Mouse (Mus musculus) CH12.LX (cell line): ENCODE measurements around the gene Haus3.

Source experiments
- CHD1 ChIP-seq: IDR thresholded peaks from 2 replicates; pipeline ENCODE4 v1.6.1; 2012; ENCODE audit warnings: low read depth, low read length, improper control_type of control experiment, inconsistent platforms
- CHD2 ChIP-seq: IDR thresholded peaks from 2 replicates; pipeline ENCODE4 v1.6.1; 2011; ENCODE audit warnings: low read length, improper control_type of control experiment
- CTCF ChIP-seq, 2 experiments: IDR thresholded peaks in 1 of 2; conservative IDR thresholded peaks in 1 of 2; 2 replicates each; pipeline ENCODE4 v1.5.1; 2011 to 2012; ENCODE audit warnings: low read depth in 2 of 2, low read length in 2 of 2, improper control_type of control experiment in 1 of 2, inconsistent platforms in 1 of 2, mild to moderate bottlenecking in 1 of 2, moderate library complexity in 1 of 2
- E2F4 ChIP-seq: IDR thresholded peaks from 2 replicates; pipeline ENCODE4 v1.6.1; 2011; ENCODE audit warnings: low read depth, low read length, improper control_type of control experiment; ENCODE audit not compliant: insufficient replicate concordance
- ELF1 ChIP-seq: IDR thresholded peaks from 2 replicates; pipeline ENCODE4 v1.6.1; 2014; ENCODE audit warnings: low read depth, mild to moderate bottlenecking, inconsistent platforms, low read length, improper control_type of control experiment
- KAT2A ChIP-seq: IDR thresholded peaks from 2 replicates; pipeline ENCODE4 v1.6.1; 2012; ENCODE audit warnings: low read length, improper control_type of control experiment, inconsistent platforms; ENCODE audit not compliant: insufficient replicate concordance
- MAX ChIP-seq: IDR thresholded peaks from 2 replicates; pipeline ENCODE4 v1.6.1; 2011; ENCODE audit warnings: low read length, improper control_type of control experiment
- MYC ChIP-seq: IDR thresholded peaks from 2 replicates; pipeline ENCODE4 v1.6.1; 2011; ENCODE audit warnings: low read depth, mild to moderate bottlenecking, improper control_type of control experiment, low read length
- POLR2A ChIP-seq: IDR thresholded peaks from 2 replicates; pipeline ENCODE4 v1.6.1; 2011; ENCODE audit warnings: low read depth, mild to moderate bottlenecking, improper control_type of control experiment, low read length
- RAD21 ChIP-seq: IDR thresholded peaks from 2 replicates; pipeline ENCODE4 v1.6.1; 2011; ENCODE audit warnings: low read depth, mild to moderate bottlenecking, low read length, improper control_type of control experiment, moderate library complexity
- TBP ChIP-seq: conservative IDR thresholded peaks from 2 replicates; pipeline ENCODE4 v1.6.1; 2011; ENCODE audit warnings: low read depth, low read length, improper control_type of control experiment
- ZKSCAN1 ChIP-seq: IDR thresholded peaks from 2 replicates; pipeline ENCODE4 v1.6.1; 2012; ENCODE audit warnings: low read depth, inconsistent platforms, low read length, improper control_type of control experiment, borderline replicate concordance

GRCm38 (mm10) chr5:34124131-34124530 is 45.2 kb downstream of the Haus3 start:
- TF ChIP-seq CHD1 (no peak), ELF1 (no peak), ZKSCAN1 (no peak), RAD21 (no peak), KAT2A (no peak), POLR2A (no peak), CTCF (conservative IDR thresholded peaks at IDR 0.05 in 1 of 2, IDR thresholded peaks at IDR 0.05 in 1 of 2; ENCODE audit: low read depth in 2 of 2, low read length in 2 of 2) (no peak), MYC (no peak), TBP (no peak), MAX (no peak), CHD2 (no peak), E2F4 (no peak)
